Mouse (Mus musculus) liver, adult 2 months (tissue): Measurements from ENCODE around the gene Sorbs1. TPM values are rescaled to one million over a fixed set of nuclear protein-coding genes. Genes with fewer than 3 reads are reported as not detected.

Experiments used
- DNase-seq: peaks from one replicate; pipeline ENCODE4 v3.0.0-alpha.2; 2011; ENCODE audit warnings: low read depth, low spot score; ENCODE audit errors: extremely low read depth
- H3K27ac ChIP-seq: fragments of 200-500 bp; replicated peaks from 2 replicates; pipeline ENCODE4 v1.5.1; 2012; ENCODE audit warnings: low read depth, mild to moderate bottlenecking, control low read depth, inconsistent platforms, low read length; ENCODE audit not compliant: insufficient read depth
- H3K27me3 ChIP-seq: fragments of 200-500 bp; 2 replicates; pipeline ENCODE4 v1.6.1; 2012; ENCODE audit warnings: mild to moderate bottlenecking, moderate library complexity, low read length, inconsistent platforms; ENCODE audit not compliant: control insufficient read depth, insufficient read depth
- H3K36me3 ChIP-seq: fragments of 200-500 bp; 2 replicates; pipeline ENCODE4 v1.6.1; 2012; ENCODE audit warnings: low read length, inconsistent platforms; ENCODE audit not compliant: control insufficient read depth, insufficient read depth
- H3K4me1 ChIP-seq: fragments of 200-500 bp; 2 replicates; pipeline ENCODE4 v1.6.1; 2011; ENCODE audit warnings: low read length; ENCODE audit not compliant: control insufficient read depth, insufficient read depth
- H3K4me3 ChIP-seq: fragments of 200-500 bp; 2 replicates; pipeline ENCODE4 v1.5.1; 2011; ENCODE audit warnings: low read depth, mild to moderate bottlenecking, control low read depth, low read length, moderate library complexity; ENCODE audit not compliant: insufficient read depth
- H3K79me2 ChIP-seq: fragments of 200-500 bp; 2 replicates; pipeline ENCODE4 v1.6.1; 2012; ENCODE audit warnings: inconsistent platforms, mild to moderate bottlenecking, low read length, moderate library complexity; ENCODE audit not compliant: control insufficient read depth, insufficient read depth
- H3K9ac ChIP-seq: fragments of 200-500 bp; 2 replicates; pipeline ENCODE4 v1.6.1; 2012; ENCODE audit warnings: low read depth, mild to moderate bottlenecking, control low read depth, inconsistent platforms, low read length
- CTCF ChIP-seq: fragments of 200-500 bp; IDR thresholded peaks from 2 replicates; pipeline ENCODE4 v1.5.1; 2011; ENCODE audit warnings: low read depth, low read length, control low read depth
- POLR2A ChIP-seq: fragments of 200-500 bp; IDR thresholded peaks from 2 replicates; pipeline ENCODE4 v1.6.1; 2011; ENCODE audit warnings: low read length, control low read depth; ENCODE audit not compliant: insufficient read depth; ENCODE audit errors: extremely low read depth
- WGBS: fragments of 180-500 bp; shearing (Covaris S2); methylation state at CpG from one replicate; pipeline ENCODE4 v1.1.7; 2018; 5-methylcytosine and 5-hydroxymethylcytosine counted together
- polyA plus RNA-seq: library from polyadenylated mRNA; depleted of rRNA; stranded (reverse); fragments of >200 nt; gene quantifications from 2 replicates; pipeline ENCODE4 v1.2.3, GENCODE M21; 2012
- total RNA-seq: library from RNA; depleted of rRNA; stranded (reverse); fragments of >200 nt; gene quantifications from 2 replicates; pipeline ENCODE4 v1.2.3, GENCODE M21; 2014

The Sorbs1 gene
- total and polyA plus RNA-seq, 2 experiments: 12.0 to 41.0 TPM

DNA sequence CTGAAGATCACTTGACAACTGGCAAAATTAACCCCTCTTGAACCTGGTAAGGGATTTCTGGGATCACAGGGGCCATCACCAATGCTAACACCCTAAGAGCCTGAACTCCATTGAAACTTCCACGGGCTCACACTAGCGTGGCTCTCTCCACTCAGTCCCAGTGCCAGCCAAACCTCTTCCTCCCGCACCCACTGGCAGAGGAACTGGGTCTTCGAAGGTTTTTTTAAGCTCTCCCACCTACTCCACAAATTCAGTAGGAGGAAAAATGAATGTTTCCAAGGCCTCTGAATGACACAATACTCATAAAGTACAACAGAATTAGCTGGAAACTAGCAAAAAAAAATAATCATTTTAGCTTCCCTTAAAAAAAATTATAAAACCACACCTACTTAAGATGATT is 58.3 kb downstream of the Sorbs1 start:
- H3K36me3 ChIP-seq: peaks cover 2% of the 10 kb centered on the region; the same call in 1 of the 2 replicates
- H3K4me3 ChIP-seq: no peak overlapping the region
- H3K27me3 ChIP-seq: no peaks in the 10 kb centered on the region
- no peaks in the 10 kb centered on the region; the same call in 1 of the 2 replicates for H3K4me1 ChIP-seq
- TF ChIP-seq CTCF (no peak), POLR2A (no peak)
- DNase-seq: no peak
- H3K27ac ChIP-seq: no peak overlapping the region
- H3K79me2 ChIP-seq: peaks cover 27% of the 10 kb centered on the region; the same call in 1 of the 2 replicates
- 94% methylated on average over 4 of the region's 4 CpGs for WGBS
- H3K9ac ChIP-seq: no peak overlapping the region

DNA sequence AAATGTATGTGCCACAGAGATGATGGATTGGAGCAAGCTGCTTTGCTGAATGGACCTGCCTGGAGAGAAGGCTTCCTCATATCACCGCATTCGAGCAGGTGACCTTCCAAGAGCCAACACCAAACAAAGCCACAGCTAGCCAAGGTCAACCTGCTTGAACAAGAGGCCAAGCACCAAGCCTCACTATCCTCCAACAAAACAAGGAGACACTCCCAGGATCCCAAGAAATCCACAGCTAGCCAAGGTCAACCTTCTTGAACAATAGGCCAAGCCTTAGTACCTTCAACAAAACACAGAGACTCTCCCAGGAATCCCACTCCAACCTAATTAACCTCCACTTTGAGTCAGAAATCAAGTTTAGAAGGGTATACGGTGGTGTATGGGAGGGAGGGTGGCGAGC is 59.5 kb downstream of the Sorbs1 start:
- Histone ChIP-seq H3K27me3 (no peaks in the 10 kb centered on the region), H3K36me3 (peaks cover 2% of the 10 kb centered on the region; the same call in 1 of the 2 replicates), H3K4me1 (no peaks in the 10 kb centered on the region; the same call in 1 of the 2 replicates), H3K4me3 (no peak overlapping the region), H3K27ac (no peak overlapping the region), H3K9ac (no peak overlapping the region), H3K79me2 (peaks cover 27% of the 10 kb centered on the region; the same call in 1 of the 2 replicates)
- TF ChIP-seq CTCF (no peak), POLR2A (no peak)
- 89% methylated on average over 4 of the region's 4 CpGs for WGBS
- no peak for DNase-seq

DNA sequence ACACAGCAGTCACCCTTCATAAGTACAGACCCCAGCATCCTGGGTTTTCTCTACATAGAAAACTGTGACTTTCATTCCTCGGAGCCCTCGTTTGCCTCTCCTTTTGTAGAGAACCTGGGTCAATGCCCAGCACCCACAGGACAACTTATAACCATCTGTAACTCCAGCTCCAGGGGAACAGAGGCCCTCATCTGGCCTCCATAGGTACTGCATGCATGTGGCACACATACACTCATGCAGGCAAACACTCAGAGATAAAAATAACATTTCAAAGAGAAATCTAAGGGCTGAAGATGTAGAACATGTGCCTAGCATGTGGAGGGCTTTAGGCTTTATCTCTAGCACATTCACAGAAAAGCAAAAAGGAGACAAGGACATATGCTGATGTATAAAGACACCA is 61.4 kb downstream of the Sorbs1 start:
- TF ChIP-seq POLR2A (no peak), CTCF (no peak)
- H3K27me3 ChIP-seq: no peaks in the 10 kb centered on the region
- H3K27ac ChIP-seq: no peak overlapping the region
- no peak for DNase-seq
- no peak overlapping the region for H3K9ac ChIP-seq
- peaks cover 7% of the 10 kb centered on the region; the same call in 1 of the 2 replicates for H3K36me3 ChIP-seq
- 94% methylated on average over 2 of the region's 2 CpGs for WGBS
- peaks cover 21% of the 10 kb centered on the region; the same call in 1 of the 2 replicates for H3K79me2 ChIP-seq
- H3K4me3 ChIP-seq: no peak overlapping the region
- no peaks in the 10 kb centered on the region; the same call in 1 of the 2 replicates for H3K4me1 ChIP-seq

DNA sequence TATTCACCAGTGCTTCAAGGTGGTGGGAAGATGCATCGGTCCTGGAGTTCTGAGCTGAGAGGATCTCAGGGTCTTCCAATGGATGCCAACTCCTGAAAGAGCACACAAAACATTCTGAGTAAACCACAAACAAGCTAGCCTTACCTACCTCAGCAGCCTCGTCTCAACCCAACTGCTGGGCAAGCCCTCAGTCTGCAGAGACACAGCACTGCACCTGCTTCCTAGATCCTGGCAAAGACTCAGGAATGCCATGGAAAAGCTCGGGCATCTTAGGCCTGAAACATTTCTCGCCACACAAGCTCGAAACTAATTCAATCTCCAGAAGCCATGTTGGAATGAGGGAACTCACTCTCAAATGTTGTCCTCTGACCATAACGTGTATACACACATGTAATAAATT is 62.3 kb downstream of the Sorbs1 start:
- H3K4me3 ChIP-seq: no peak overlapping the region
- no peaks in the 10 kb centered on the region for H3K4me1 ChIP-seq
- 96% methylated on average over 6 of the region's 6 CpGs for WGBS
- H3K9ac ChIP-seq: no peak overlapping the region
- peaks cover 7% of the 10 kb centered on the region; the same call in 1 of the 2 replicates for H3K36me3 ChIP-seq
- H3K27me3 ChIP-seq: no peaks in the 10 kb centered on the region
- no peak for DNase-seq
- TF ChIP-seq CTCF: no peak
- TF ChIP-seq POLR2A: no peak
- no peak overlapping the region for H3K27ac ChIP-seq
- H3K79me2 ChIP-seq: peaks cover 19% of the 10 kb centered on the region; the same call in 1 of the 2 replicates

DNA sequence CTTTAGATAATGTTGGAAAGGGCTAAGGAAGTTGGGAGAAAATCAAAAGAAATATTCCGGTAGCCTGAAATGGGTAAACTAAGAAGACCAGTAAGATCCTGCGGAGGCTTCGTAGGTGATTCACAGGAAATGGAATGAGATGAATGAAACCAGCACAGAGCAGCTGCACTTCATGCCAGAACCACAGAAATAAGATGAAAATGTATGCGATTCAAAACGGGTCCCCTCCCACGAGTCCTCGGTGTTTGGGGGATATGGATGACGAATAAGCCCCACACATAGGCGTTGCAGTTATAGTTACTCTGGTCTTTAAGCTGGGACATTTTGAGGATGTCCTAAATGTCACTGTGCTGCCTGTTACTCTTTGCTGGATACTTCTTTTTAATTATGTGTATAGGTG is 67.1 kb downstream of the Sorbs1 start:
- DNase-seq: no peak
- Histone ChIP-seq H3K79me2 (no peaks in the 10 kb centered on the region; the same call in 1 of the 2 replicates), H3K27me3 (no peaks in the 10 kb centered on the region), H3K4me3 (no peak overlapping the region), H3K36me3 (peaks cover 7% of the 10 kb centered on the region; the same call in 1 of the 2 replicates), H3K4me1 (no peaks in the 10 kb centered on the region), H3K27ac (no peak overlapping the region), H3K9ac (no peak overlapping the region)
- TF ChIP-seq CTCF (no peak), POLR2A (no peak)
- WGBS: 99% methylated on average over 9 of the region's 9 CpGs

DNA sequence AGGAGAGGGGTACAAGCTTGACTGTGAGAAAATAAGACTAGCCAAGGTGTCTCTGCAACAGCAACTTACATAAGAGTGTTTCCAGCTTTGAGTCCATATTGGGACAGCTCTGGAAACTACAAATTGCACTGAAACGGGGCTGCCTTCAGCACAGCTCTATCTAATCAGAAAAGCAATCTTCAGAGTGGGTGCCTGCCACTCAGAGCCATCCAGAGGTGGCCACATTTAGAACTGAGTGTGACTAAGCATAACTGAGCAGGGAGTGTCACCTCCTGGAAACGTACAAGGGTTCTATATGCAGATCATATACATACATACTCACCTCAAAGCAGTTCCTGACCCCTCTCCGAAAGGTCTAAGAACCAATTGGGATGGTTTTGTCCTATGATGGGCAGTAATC is 71.2 kb downstream of the Sorbs1 start:
- no peaks in the 10 kb centered on the region; the same call in 1 of the 2 replicates for H3K79me2 ChIP-seq
- H3K9ac ChIP-seq: no peak overlapping the region
- TF ChIP-seq CTCF (no peak), POLR2A (no peak)
- peaks cover 16% of the 10 kb centered on the region for H3K4me1 ChIP-seq
- no peaks in the 10 kb centered on the region; the same call in 1 of the 2 replicates for H3K36me3 ChIP-seq
- 89% methylated on average over 3 of the region's 3 CpGs for WGBS
- H3K27ac ChIP-seq: no peak overlapping the region
- no peak overlapping the region for H3K4me3 ChIP-seq
- no peak for DNase-seq
- no peaks in the 10 kb centered on the region for H3K27me3 ChIP-seq
